Mouse (Mus musculus) B cell, adult 67 days (primary cell): ENCODE results near the gene Rragd. TPM values are rescaled to one million over a fixed set of nuclear protein-coding genes. Genes with fewer than 3 reads are reported as not detected.

Experiments used
- total RNA-seq, 2 experiments: library from RNA; stranded (reverse); gene quantifications; 4 replicates each; pipeline ENCODE4 v1.2.4; 2023

Gene Rragd
- total RNA-seq: 1 to 10 TPM; 1.2 to 2.3 TPM

GRCm38 (mm10) chr4:32982716-32983175, at the start of gene Rragd:
Gene Rragd (plus strand): TSS chr4:32983037.

GRCm38 (mm10) chr4:32950356-32951034, 32.3 kb upstream of the Rragd start, which contains the start of gene Ankrd6:
Gene Ankrd6 (minus strand): TSS chr4:32950841.

GRCm38 (mm10) chr4:33031195-33031960, 48.5 kb downstream of the Rragd start, which contains the start of gene Ube2j1:
Gene Ube2j1 (plus strand): TSS chr4:33031416.

GRCm38 (mm10) chr4:33062981-33063380, 80.1 kb downstream of the Rragd start, which contains the start of gene Gabrr2:
Gene Gabrr2 (plus strand): TSS chr4:33062999.

Other genes with a start within 250 kb of the Rragd start
- 10 to 100 TPM; 29.8 to 31.7 TPM for gene Lyrm2, start 182.8 kb upstream of the Rragd start, total RNA-seq
- 1 to 10 TPM in 1 of 2 experiments, under 1 TPM in 1; 0.70 to 1.2 TPM for gene Ankrd6, start 32.2 kb upstream of the Rragd start, total RNA-seq
- 10 to 100 TPM; 90.2 to 94.7 TPM for gene Ube2j1, start 48.4 kb downstream of the Rragd start, total RNA-seq
- gene Gabrr2, start 80.0 kb downstream of the Rragd start, total RNA-seq: under 1 TPM; 0.42 to 0.55 TPM
- not detected for gene Gabrr1, start 149.5 kb downstream of the Rragd start, total RNA-seq
- not detected for gene Pm20d2, start 206.7 kb downstream of the Rragd start, total RNA-seq
- gene Srsf12, start 226.0 kb downstream of the Rragd start, total RNA-seq: under 1 TPM in 1 of 2 experiments, not detected in 1; 0.29 TPM